8 mouse cellular contexts compared by ENCODE assay signal in genomic region chr14:105895961-105896651, GRCm38 (mm10). TPM values are rescaled to one million over a fixed set of nuclear protein-coding genes. Genes with fewer than 3 reads are reported as not detected.
DNase-seq lines count a peak whose midpoint lies in the region; ATAC-seq lines count a peak whose summit lies in the region.

No protein-coding gene starts in this region.

- peak overlapping the region; percentile 86 for H3K9ac ChIP-seq in hindbrain, embryonic 15.5 days

- intact Hi-C loops in left cerebral cortex, postnatal 14 days (cut with DNase I) = loop anchor here (2.0 to 10.0 kb wide), 9 partner anchors 163 to 609 kb away; no protein-coding TSS in a partner anchor

- H3K4me3 ChIP-seq in hindbrain, embryonic 15.5 days = peak overlapping the region; percentile 84
- H3K4me3 ChIP-seq in megakaryocyte, embryonic 14.5 days (replicated peaks) = peak overlapping the region; percentile 96

- H3K36me3 ChIP-seq in hindbrain, embryonic 15.5 days = no peaks in the 10 kb centered on the region
- peaks cover 20% of the 10 kb centered on the region for H3K36me3 ChIP-seq in megakaryocyte, embryonic 14.5 days (replicated peaks; ENCODE audit: low read length)

- H3K27me3 ChIP-seq in hindbrain, embryonic 15.5 days = no peaks in the 10 kb centered on the region
- H3K27me3 ChIP-seq in megakaryocyte, embryonic 14.5 days (replicated peaks) = peaks cover 3% of the 10 kb centered on the region

- peak; percentile 60 for DNase-seq in ZHBTc4 (ENCODE audit: low read depth, low spot score)
- peak; percentile 75 for DNase-seq in cerebellum, postnatal 10 days
- peak; percentile 44 for DNase-seq in gastrocnemius, adult 18-20 months (ENCODE audit: low spot score)
- DNase-seq in left cerebral cortex, postnatal 14 days (ENCODE audit: low spot score in 2 of 2) = peak; percentile 26 to 30
- peak; percentile 45 to 47 for DNase-seq in right cerebral cortex, adult 2 months (ENCODE audit: low spot score in 2 of 2)
- DNase-seq in T-cell, adult 2 months (ENCODE audit: low spot score) = no peak

- H3K4me1 ChIP-seq in hindbrain, embryonic 15.5 days (replicated peaks) = peaks cover 25% of the 10 kb centered on the region
- H3K4me1 ChIP-seq in megakaryocyte, embryonic 14.5 days = peaks cover 34% of the 10 kb centered on the region

- no peak for ATAC-seq in hindbrain, embryonic 15.5 days (ENCODE audit: low FRiP score, low read depth)

- no peaks in the 10 kb centered on the region for H3K9me3 ChIP-seq in hindbrain, embryonic 15.5 days
- H3K9me3 ChIP-seq in megakaryocyte, embryonic 14.5 days = no peaks in the 10 kb centered on the region

- H3K4me2 ChIP-seq in hindbrain, embryonic 15.5 days = peak overlapping the region; percentile 86

- peak overlapping the region; percentile 98 for H3K27ac ChIP-seq in hindbrain, embryonic 15.5 days (replicated peaks)

- under 1% methylated on average over 50 of the region's 50 CpGs for WGBS in hindbrain, embryonic 15.5 days

RNA-seq across cellular contexts. Expression of gene Spry2, which starts 0.5 kb away (rescaled TPM):
- total RNA-seq in gastrocnemius, adult 18-20 months (2021) = 10 to 100 TPM; 13.5 to 19.3 TPM
- polyA plus RNA-seq in hindbrain, embryonic 15.5 days (2015; fragmentation: Nextera tagmentation; extraction: Ambion mirVana) = 35.2 and 35.5 TPM in 2 replicates
- total RNA-seq in left cerebral cortex, postnatal 14 days (2021) = 10 to 100 TPM; 76.6 to 90.0 TPM
- 1.6 and 2.1 TPM in 2 replicates for polyA plus RNA-seq in megakaryocyte, embryonic 14.5 days (2012; ENCODE audit: insufficient read depth, low replicate concordance)
